Mouse (Mus musculus) lung, postnatal 10 days (tissue): Measurements from ENCODE around the gene Pla2g16.
A peak's percentile ranks its signal among the peaks of the same experiment; 100 is the strongest.

Experiments
- DNase-seq: peaks from one replicate; pipeline ENCODE4 v3.0.0; 2021

Pla2g16 gene

GRCm38 (mm10) chr19:7616231-7616930, 59.1 kb downstream of the Pla2g16 start:
- DNase-seq = no peak

GRCm38 (mm10) chr19:7617085-7617484, 59.8 kb downstream of the Pla2g16 start:
- no peak for DNase-seq

GRCm38 (mm10) chr19:7617696-7618095, 60.4 kb downstream of the Pla2g16 start:
- DNase-seq = peak; percentile 78

- DNase-seq = no peak
Measured at GRCm38 (mm10) chr19:7633021-7633420, 75.8 kb downstream of the Pla2g16 start.

GRCm38 (mm10) chr19:7633786-7634185, 76.5 kb downstream of the Pla2g16 start:
- no peak for DNase-seq
